Comparison of ENCODE assay signal across 25 mouse cellular contexts in genomic region chr13:64375160-64375559, GRCm38 (mm10). TPM values are rescaled to one million over a fixed set of nuclear protein-coding genes. Genes with fewer than 3 reads are reported as not detected.
A peak's percentile ranks its signal among the peaks of the same experiment; 100 is the strongest.
DNase-seq lines count a peak whose midpoint lies in the region; ATAC-seq lines count a peak whose summit lies in the region.
"Had no signal": no experiment of that assay in that cellular context is flagged by ENCODE, and none has a peak within 500 bp of the region (broad histone marks: within the 10 kb centered on the region; RNA-seq: fewer than 3 reads in every experiment).

No protein-coding gene starts in this region.

- WGBS in heart, embryonic 14.5 days = 7% methylated on average over 7 of the region's 7 CpGs

- 0 out of 2 replicates have a peak overlapping the region, but pooled peaks have one; percentile 2 for H3K9ac ChIP-seq in heart, embryonic 14.5 days (ENCODE audit: low read length)
- H3K9ac ChIP-seq: hindbrain, embryonic 14.5 days; kidney, embryonic 15.5 days; limb, embryonic 13.5 days; liver, embryonic 14.5 days had no signal

- no peak overlapping the region for H3K4me3 ChIP-seq in heart, embryonic 14.5 days (ENCODE audit: control insufficient read depth in 1 of 2, insufficient read depth in 1 of 2, low read depth in 1 of 2, low read length in 2 of 2)
- H3K4me3 ChIP-seq: erythroblast, embryonic 14.5 days; kidney, embryonic 15.5 days; limb, embryonic 13.5 days had no signal

- H3K9me3 ChIP-seq in heart, embryonic 14.5 days (ENCODE audit: control insufficient read depth, low read length) = no peaks in the 10 kb centered on the region
- H3K9me3 ChIP-seq: kidney, embryonic 15.5 days; limb, embryonic 13.5 days had no signal

- DNase-seq in heart, adult 11 months = peak; percentile 48
- DNase-seq in heart, postnatal 10 days = no peak
- DNase-seq in heart, postnatal 25 days (ENCODE audit: low spot score) = no peak
- DNase-seq in ovary, adult 18-20 months (ENCODE audit: low spot score) = peak; percentile 45
- DNase-seq in ovary, postnatal 10 days (ENCODE audit: low spot score) = no peak
- no peak for DNase-seq in gastrocnemius, postnatal 4 days (ENCODE audit: low spot score in 2 of 2)
- DNase-seq: adrenal gland, adult 8-10 months; cerebellum, adult 2 months; cerebellum, postnatal 14 days; kidney, adult 18-20 months; kidney, postnatal 25 days; lung, adult 2 months; lung, postnatal 10 days; midbrain, embryonic 14.5 days; right cerebral cortex, postnatal 14 days; thymus, postnatal 14 days had no signal

- peaks cover 3 to 7% of the 10 kb centered on the region in 2 experiments; a peak in 2 of 4 replicates for H3K4me1 ChIP-seq in heart, embryonic 14.5 days (ENCODE audit: control insufficient read depth in 2 of 2, insufficient read depth in 2 of 2, low read length in 2 of 2)
- H3K4me1 ChIP-seq: kidney, embryonic 15.5 days; limb, embryonic 13.5 days had no signal

- H3K27me3 ChIP-seq in heart, embryonic 14.5 days (ENCODE audit: control insufficient read depth, insufficient read depth, low read length) = no peaks in the 10 kb centered on the region
- H3K27me3 ChIP-seq: CH12.LX; kidney, embryonic 15.5 days; limb, embryonic 13.5 days had no signal

- no peak for ATAC-seq in heart, embryonic 14.5 days (ENCODE audit: insufficient number of reproducible peaks, insufficient read depth, low FRiP score, low read depth)
- ATAC-seq: forebrain, embryonic 16.5 days had no signal

- H3K27ac ChIP-seq in heart, embryonic 14.5 days (replicated peaks in 1 of 2; ENCODE audit: control insufficient read depth in 1 of 2, insufficient read depth in 1 of 2, low read depth in 2 of 2, low read length in 2 of 2) = no peak overlapping the region
- H3K27ac ChIP-seq: hindbrain, embryonic 14.5 days; kidney, embryonic 15.5 days; limb, embryonic 13.5 days; liver, embryonic 14.5 days; macrophage had no signal

- H3K4me2 ChIP-seq in heart, embryonic 14.5 days (ENCODE audit: low read length) = peak overlapping the region; percentile 9; the same call in 1 of the 2 replicates
- H3K4me2 ChIP-seq: hindbrain, embryonic 14.5 days; kidney, embryonic 15.5 days; limb, embryonic 13.5 days had no signal

- intact Hi-C loops in heart, postnatal 10 days (cut with DNase I) = no loop called here
- intact Hi-C loops in heart, postnatal 25 days (cut with DNase I) = no loop called here

- H3K36me3 ChIP-seq in heart, embryonic 14.5 days (ENCODE audit: control insufficient read depth, insufficient read depth, low read length) = no peaks in the 10 kb centered on the region
- H3K36me3 ChIP-seq: kidney, embryonic 15.5 days; limb, embryonic 13.5 days had no signal

RNA-seq across cellular contexts. Expression of gene Ctsl, which starts 4.5 kb away (rescaled TPM):
- total RNA-seq in heart, postnatal 10 days (2021) = 100 to 1,000 TPM; 246 to 281 TPM
- 284 and 288 TPM in 2 replicates for polyA plus RNA-seq in heart, embryonic 14.5 days (2014; fragmentation: Nextera tagmentation; extraction: Ambion mirVana)
- 100 to 1,000 TPM; 227 to 243 TPM for total RNA-seq in heart, postnatal 25 days (2021)
- total RNA-seq in gastrocnemius, postnatal 4 days (2021) = 100 to 1,000 TPM; 179 to 189 TPM

RNA-seq across cellular contexts. Expression of gene Cdk20, which starts 57.0 kb away (rescaled TPM):
- 1 to 10 TPM; 3.3 TPM for total RNA-seq in heart, postnatal 10 days (2021)
- polyA plus RNA-seq in heart, embryonic 14.5 days (2014; fragmentation: Nextera tagmentation; extraction: Ambion mirVana) = 4.4 and 6.2 TPM in 2 replicates
- 1 to 10 TPM; 2.7 to 4.4 TPM for total RNA-seq in heart, postnatal 25 days (2021)
- 1 to 10 TPM; 3.9 to 5.2 TPM for total RNA-seq in gastrocnemius, postnatal 4 days (2021)

Comparison
In these comparisons a context has a peak if more than half of its experiments do, and no peak if none do; other contexts are left out.
1. DNase-seq: peak in heart, adult 11 months (single experiment) and ovary, adult 18-20 months (single experiment); none in heart, postnatal 10 days (0 of 2), heart, postnatal 25 days (single experiment), ovary, postnatal 10 days (single experiment) and gastrocnemius, postnatal 4 days (0 of 2).